Comparison of ENCODE assay signal across 24 mouse cellular contexts in the genomic region with DNA sequence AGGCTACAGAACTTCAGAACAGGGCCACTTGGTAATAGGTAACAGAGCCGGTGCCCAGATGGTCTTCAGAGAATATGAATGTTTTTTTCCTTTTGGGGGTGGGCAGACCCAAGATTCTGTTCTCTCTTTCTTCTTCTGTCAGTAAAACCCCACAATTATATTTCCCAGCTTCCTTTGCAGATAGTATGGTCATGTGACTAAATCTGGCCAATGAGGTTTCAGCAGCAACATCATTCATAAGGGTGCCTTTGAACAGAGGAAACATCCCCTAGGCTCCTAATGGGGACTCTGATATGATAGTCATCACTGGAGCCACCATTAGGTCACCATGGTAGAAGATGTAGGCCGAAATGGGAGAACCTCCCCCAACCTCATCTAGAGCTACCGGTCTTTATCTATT. TPM values are rescaled to one million over a fixed set of nuclear protein-coding genes. Genes with fewer than 3 reads are reported as not detected.
DNase-seq lines count a peak whose midpoint lies in the region; TF ChIP-seq lines count a peak whose summit lies in the region.
"Had no signal": no experiment of that assay in that cellular context is flagged by ENCODE, and none has a peak within 500 bp of the region (broad histone marks: within the 10 kb centered on the region; RNA-seq: fewer than 3 reads in every experiment).

No protein-coding gene starts in this region.

- no peaks in the 10 kb centered on the region for H3K4me1 ChIP-seq in MEL (ENCODE audit: control insufficient read depth in 1 of 2, insufficient read depth in 2 of 2, low read length in 2 of 2)
- H3K4me1 ChIP-seq in kidney, adult 2 months (ENCODE audit: control insufficient read depth, insufficient read depth, low read length) = peaks cover 30% of the 10 kb centered on the region

- 98% methylated on average over 3 of the region's 3 CpGs for WGBS in kidney, adult 2 months

- H3K79me2 ChIP-seq in MEL (ENCODE audit: control insufficient read depth, insufficient read depth, low read length, poor library complexity) = no peaks in the 10 kb centered on the region

- no peak for TF ChIP-seq EP300 in MEL (IDR thresholded peaks at IDR 0.05; ENCODE audit: low read depth in 1 of 2, low read length in 2 of 2)

- H3K9me3 ChIP-seq in MEL (replicated peaks; ENCODE audit: insufficient read depth, low read length) = no peaks in the 10 kb centered on the region
- H3K9me3 ChIP-seq: embryonic facial prominence, embryonic 13.5 days; embryonic facial prominence, embryonic 15.5 days; forebrain, embryonic 13.5 days; forebrain, embryonic 15.5 days; G1E had no signal

- H3K9ac ChIP-seq in MEL (ENCODE audit: control insufficient read depth, low read depth, low read length, poor library complexity, severe bottlenecking) = no peak overlapping the region
- H3K9ac ChIP-seq: embryonic facial prominence, embryonic 13.5 days; embryonic facial prominence, embryonic 15.5 days; forebrain, embryonic 13.5 days; forebrain, embryonic 15.5 days; forebrain, postnatal 0 days had no signal

- no peak for TF ChIP-seq POLR2A in MEL (IDR thresholded peaks at IDR 0.05; ENCODE audit: control insufficient read depth in 1 of 2, insufficient read depth in 1 of 2, low read depth in 1 of 2, low read length in 2 of 2, poor library complexity in 1 of 2)
- no peak for TF ChIP-seq POLR2A in kidney, adult 2 months (IDR thresholded peaks at IDR 0.05; ENCODE audit: low read depth, low read length)

- TF ChIP-seq CTCF in gastrocnemius, adult 2 months (IDR thresholded peaks at IDR 0.05) = no peak
- TF ChIP-seq CTCF in MEL (IDR thresholded peaks at IDR 0.05 in 2 of 3, conservative IDR thresholded peaks at IDR 0.05 in 1 of 3; ENCODE audit: control insufficient read depth in 1 of 3, insufficient read depth in 1 of 3, low read depth in 2 of 3, low read length in 3 of 3, poor library complexity in 1 of 3, severe bottlenecking in 1 of 3) = no peak
- TF ChIP-seq CTCF in kidney, adult 2 months (conservative IDR thresholded peaks at IDR 0.05; ENCODE audit: insufficient read depth, insufficient read length, low read depth, low read length) = no peak

- intact Hi-C loops in gastrocnemius, adult 2 months (cut with DNase I) = loop anchor here (5.0 to 10.0 kb wide), 3 partner anchors 88 to 216 kb away; partner anchors contain the start of genes Bcs1l, Ttll4 and Zfp142

- TF ChIP-seq RAD21 in MEL (IDR thresholded peaks at IDR 0.05; ENCODE audit: low read depth, low read length) = no peak

- no peak overlapping the region for H3K4me3 ChIP-seq in gastrocnemius, adult 2 months
- no peak overlapping the region for H3K4me3 ChIP-seq in MEL (ENCODE audit: control insufficient read depth in 1 of 2, insufficient read depth in 1 of 2, low read depth in 2 of 2, low read length in 2 of 2)
- H3K4me3 ChIP-seq in kidney, adult 2 months (ENCODE audit: insufficient read depth, low read depth, low read length) = no peak overlapping the region
- H3K4me3 ChIP-seq: embryonic facial prominence, embryonic 13.5 days; embryonic facial prominence, embryonic 15.5 days; erythroblast, embryonic 14.5 days; forebrain, embryonic 13.5 days; forebrain, embryonic 15.5 days had no signal

- DNase-seq in gastrocnemius, adult 2 months = no peak
- no peak for DNase-seq in gastrocnemius, adult 8-10 months (ENCODE audit: low spot score in 2 of 2)
- no peak for DNase-seq in MEL (ENCODE audit: low read depth, low spot score)
- no peak for DNase-seq in lung, postnatal 25 days (ENCODE audit: low spot score)
- no peak for DNase-seq in kidney, adult 2 months
- DNase-seq: adrenal gland, adult 2 months; adrenal gland, postnatal 10 days; adrenal gland, postnatal 25 days; cerebellum, adult 11 months; cerebellum, adult 18-20 months; cerebellum, adult 8-10 months; cerebellum, adult 9-11 months; cerebellum, postnatal 14 days; cerebellum, postnatal 36 days; embryo, embryonic 11 days; forebrain, postnatal 0 days had no signal

- H3K36me3 ChIP-seq in MEL (ENCODE audit: control insufficient read depth in 1 of 2, insufficient read depth in 2 of 2, low read length in 2 of 2) = no peaks in the 10 kb centered on the region
- no peaks in the 10 kb centered on the region for H3K36me3 ChIP-seq in kidney, adult 2 months (ENCODE audit: control insufficient read depth, insufficient read depth, low read length)
- H3K36me3 ChIP-seq: embryonic facial prominence, embryonic 13.5 days; embryonic facial prominence, embryonic 15.5 days; forebrain, embryonic 15.5 days; G1E had no signal

- no peaks in the 10 kb centered on the region; a peak in 1 of 4 replicates for H3K27me3 ChIP-seq in MEL (ENCODE audit: control insufficient read depth in 1 of 2, insufficient read depth in 2 of 2, low read length in 2 of 2)
- no peaks in the 10 kb centered on the region for H3K27me3 ChIP-seq in kidney, adult 2 months (replicated peaks; ENCODE audit: control insufficient read depth, insufficient read depth, low read length)

- peak overlapping the region; percentile 87 for H3K27ac ChIP-seq in gastrocnemius, adult 2 months
- no peak overlapping the region for H3K27ac ChIP-seq in MEL (ENCODE audit: control insufficient read depth, low read depth, low read length)
- no peak overlapping the region for H3K27ac ChIP-seq in kidney, adult 2 months (ENCODE audit: insufficient read depth, low read depth, low read length)
- H3K27ac ChIP-seq: embryonic facial prominence, embryonic 13.5 days; embryonic facial prominence, embryonic 15.5 days; forebrain, embryonic 13.5 days; forebrain, embryonic 15.5 days had no signal

TF ChIP-seq in MEL, 35 proteins besides CTCF, POLR2A, EP300 and RAD21:
- no peak for TF ChIP-seq RCOR1 (IDR thresholded peaks at IDR 0.05; ENCODE audit: low read depth, low read length)
- TF ChIP-seq MYC (IDR thresholded peaks at IDR 0.05; ENCODE audit: low read depth, low read length) = no peak
- no peak for TF ChIP-seq TCF12 (IDR thresholded peaks at IDR 0.05; ENCODE audit: low read depth, low read length)
- no peak for TF ChIP-seq JUND (IDR thresholded peaks at IDR 0.05; ENCODE audit: low read depth, low read length)
- TF ChIP-seq USF1 (IDR thresholded peaks at IDR 0.05; ENCODE audit: low read depth, low read length) = peak; percentile 46; the same call in 1 of the 2 replicates
- no peak for TF ChIP-seq ZMIZ1 (IDR thresholded peaks at IDR 0.05; ENCODE audit: low read depth, low read length)

RNA-seq across cellular contexts. Expression of gene Prkag3, which starts 3.8 kb away (rescaled TPM):
- 100 to 1,000 TPM in 1 of 2 experiments, 10 to 100 TPM in 1; 61.6 to 111 TPM for total RNA-seq in gastrocnemius, adult 2 months (2021)
- 100 to 1,000 TPM in 3 of 4 experiments, 10 to 100 TPM in 1; 76.0 to 167 (median 125) TPM for total RNA-seq in gastrocnemius, adult 8-10 months (2022)
- not detected in 2 replicates for total RNA-seq in MEL (2012; rRNA removed)
- under 1 TPM in 1 of 2 experiments, not detected in 1; 0.03 TPM for polyA plus RNA-seq in MEL (2012; ENCODE audit: insufficient read depth in 1 of 2, insufficient read length in 2 of 2, low read depth in 1 of 2, low replicate concordance in 2 of 2, missing spikeins in 1 of 2)
- 2.9 TPM in 2 replicates for polyA plus RNA-seq in kidney, adult 2 months (2012; rRNA removed)
- total RNA-seq: adrenal gland, postnatal 25 days; common myeloid progenitor, adult 5-6 weeks; forebrain, postnatal 0 days; G1E had no signal
- polyA plus RNA-seq: embryonic facial prominence, embryonic 11.5 days; erythroblast, embryonic 14.5 days; forebrain, embryonic 13.5 days; forebrain, embryonic 15.5 days; forebrain, postnatal 0 days; G1E had no signal

RNA-seq across cellular contexts. Expression of gene Wnt6, which starts 18.9 kb away (rescaled TPM):
- total RNA-seq in gastrocnemius, adult 2 months (2021) = under 1 TPM; 0.39 to 0.77 TPM
- total RNA-seq in gastrocnemius, adult 8-10 months (2022) = under 1 TPM in 3 of 4 experiments, not detected in 1; 0.27 to 0.72 (median 0.48) TPM
- 0.20 TPM in 1 of 2 replicates, not detected in the other for total RNA-seq in MEL (2012; rRNA removed)
- polyA plus RNA-seq in MEL (2012; ENCODE audit: insufficient read depth in 1 of 2, insufficient read length in 2 of 2, low read depth in 1 of 2, low replicate concordance in 2 of 2, missing spikeins in 1 of 2) = not detected
- 0.27 and 0.48 TPM in 2 replicates for polyA plus RNA-seq in kidney, adult 2 months (2012; rRNA removed)
- total RNA-seq: common myeloid progenitor, adult 5-6 weeks; G1E had no signal
- polyA plus RNA-seq: erythroblast, embryonic 14.5 days; G1E had no signal

RNA-seq across cellular contexts. Expression of gene Wnt10a, which starts 38.5 kb away (rescaled TPM):
- under 1 TPM in 1 of 2 experiments, not detected in 1; 0.39 TPM for total RNA-seq in gastrocnemius, adult 2 months (2021)
- total RNA-seq in gastrocnemius, adult 8-10 months (2022) = under 1 TPM in 1 of 4 experiments, not detected in 3; 0.16 TPM
- not detected in 2 replicates for total RNA-seq in MEL (2012; rRNA removed)
- polyA plus RNA-seq in MEL (2012; ENCODE audit: insufficient read depth in 1 of 2, insufficient read length in 2 of 2, low read depth in 1 of 2, low replicate concordance in 2 of 2, missing spikeins in 1 of 2) = not detected
- polyA plus RNA-seq in kidney, adult 2 months (2012; rRNA removed) = 1.2 TPM in 2 replicates
- total RNA-seq: common myeloid progenitor, adult 5-6 weeks had no signal
- polyA plus RNA-seq: G1E had no signal

RNA-seq across cellular contexts. Expression of gene Cyp27a1, which starts 39.5 kb away (rescaled TPM):
- 10 to 100 TPM; 37.7 to 75.4 TPM for total RNA-seq in gastrocnemius, adult 2 months (2021)
- 10 to 100 TPM; 44.3 to 72.8 (median 67.1) TPM for total RNA-seq in gastrocnemius, adult 8-10 months (2022)
- not detected in 2 replicates for total RNA-seq in MEL (2012; rRNA removed)
- polyA plus RNA-seq in MEL (2012; ENCODE audit: insufficient read depth in 1 of 2, insufficient read length in 2 of 2, low read depth in 1 of 2, low replicate concordance in 2 of 2, missing spikeins in 1 of 2) = not detected
- polyA plus RNA-seq in kidney, adult 2 months (2012; rRNA removed) = 31.7 and 34.6 TPM in 2 replicates
- polyA plus RNA-seq: G1E had no signal

Comparison
In these comparisons a context has a peak if more than half of its experiments do, and no peak if none do; other contexts are left out.
1. RNA of gene Prkag3, which starts 3.8 kb away (total RNA-seq): 76.0 to 167 TPM in gastrocnemius, adult 8-10 months and 61.6 to 111 TPM in gastrocnemius, adult 2 months; not detected in MEL; every median in the first group is over 10 times any median in the second.